Mouse (Mus musculus): ENCODE measurements around the gene Gm49369.
"Not testable (repeated sequence)": the region's sequence is repeated elsewhere in the genome, so short reads cannot be mapped to it uniquely, and the experiment has no call there.

The Gm49369 gene

DNA sequence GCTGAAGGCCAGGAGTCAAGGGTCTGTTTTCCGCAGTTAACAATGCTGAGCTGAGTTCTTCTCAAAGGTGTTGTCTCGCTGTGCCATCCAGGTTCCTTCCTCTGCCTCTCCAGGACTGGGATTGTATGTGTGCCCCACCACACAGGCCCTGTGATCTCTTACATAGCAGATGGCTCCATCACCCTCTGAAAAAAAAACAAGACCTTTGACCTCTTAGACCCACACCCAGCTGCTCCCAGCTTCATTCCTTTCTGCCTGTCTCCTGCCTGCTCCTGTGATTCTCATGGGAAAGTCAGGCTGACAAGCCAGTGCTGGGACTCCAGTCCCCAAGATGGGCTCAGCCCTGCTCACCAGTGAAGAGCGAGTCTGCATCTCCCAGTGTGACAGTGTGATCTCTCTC is 54.0 kb downstream of the Gm49369 start:
- DNase-seq (ENCODE audit: low spot score): no peak

DNA sequence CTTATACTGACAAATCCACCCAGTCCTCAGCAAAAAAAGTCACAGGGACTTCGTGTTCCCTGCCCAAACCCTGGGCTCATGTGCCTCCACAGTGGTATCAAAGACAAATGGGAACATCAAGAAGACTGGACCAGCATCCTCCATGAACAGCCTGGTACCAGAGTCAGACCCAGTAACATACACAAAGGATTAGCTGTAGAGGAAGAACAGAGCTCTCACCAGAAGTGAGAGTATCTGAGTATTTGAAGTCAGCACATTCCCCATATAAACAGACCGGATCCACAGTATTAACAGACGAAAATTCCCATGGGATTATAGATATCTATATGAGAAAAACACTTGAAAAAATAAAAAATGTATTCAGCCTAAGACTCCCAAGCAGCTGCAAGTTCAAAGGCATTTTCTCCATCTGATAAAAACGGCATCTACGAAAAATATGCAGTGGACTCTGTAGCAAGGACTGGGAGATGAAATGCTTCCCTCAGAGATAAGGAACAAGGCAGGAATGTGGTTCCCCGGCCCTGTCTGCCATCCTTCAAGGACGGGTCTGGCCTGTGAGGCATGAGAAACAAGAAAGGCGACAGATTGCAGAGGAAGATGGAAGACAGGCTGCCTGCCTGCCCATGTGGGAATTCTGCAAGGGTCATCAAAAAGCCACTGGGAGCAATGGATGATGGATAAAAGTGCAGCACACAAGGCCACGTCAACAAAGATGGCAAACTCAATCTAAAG is 55.6 kb downstream of the Gm49369 start:
- DNase-seq (ENCODE audit: low spot score): no peak

DNA sequence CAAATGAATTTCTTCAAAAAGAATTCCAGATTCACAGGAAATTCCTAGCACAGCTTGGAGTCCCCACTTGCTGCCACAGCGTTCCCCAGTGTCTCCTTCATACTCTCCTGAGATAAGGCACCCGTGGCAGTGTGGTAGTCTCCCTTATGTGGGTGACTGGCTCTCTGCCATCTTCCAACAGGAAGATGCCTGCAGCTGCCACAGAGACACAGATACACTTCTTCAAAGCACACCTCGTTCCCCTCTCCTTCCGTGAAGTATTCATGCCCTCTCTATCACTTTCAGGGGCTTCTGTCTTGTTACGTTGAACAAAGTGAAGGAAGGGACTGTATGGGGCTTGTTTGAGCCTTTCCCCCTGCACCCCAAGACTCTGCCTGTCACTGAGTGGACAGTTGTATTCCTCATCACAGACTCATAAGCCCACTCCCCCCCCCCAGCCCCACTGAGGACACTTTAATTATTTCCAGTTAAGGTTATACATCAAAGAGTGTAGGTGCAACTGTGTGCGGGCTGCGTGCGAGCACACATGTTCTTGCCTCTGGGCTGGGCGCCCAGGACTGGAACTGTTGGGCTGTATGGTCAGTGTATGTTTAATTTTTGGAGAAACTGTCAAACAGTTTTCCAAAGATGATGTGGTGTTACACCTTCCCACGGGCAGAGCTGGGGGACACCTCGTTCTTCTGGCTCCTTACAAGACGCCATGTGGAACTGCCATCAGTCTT is 58.9 kb downstream of the Gm49369 start:
- DNase-seq (ENCODE audit: low spot score): no peak

DNA sequence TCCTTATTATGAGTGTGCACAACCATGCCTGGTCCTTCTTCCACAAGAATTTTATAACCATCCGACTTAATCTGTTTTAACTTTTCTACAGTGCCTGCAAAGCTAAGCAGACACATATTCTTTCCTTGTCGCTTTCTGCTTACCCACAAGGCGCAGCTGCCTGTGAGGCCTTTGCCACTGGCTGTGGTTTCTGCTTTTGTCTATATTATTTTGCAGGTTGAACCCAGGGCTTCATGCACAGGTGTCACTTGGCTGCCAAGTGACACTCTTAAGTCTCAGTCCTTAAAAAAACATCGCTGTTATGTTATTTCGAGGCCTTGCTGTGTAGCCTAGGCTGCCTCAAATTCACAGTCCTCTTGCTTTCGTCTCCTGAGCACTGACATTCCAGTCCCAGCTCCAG is 59.8 kb downstream of the Gm49369 start:
- no peak for DNase-seq (ENCODE audit: low spot score)

DNA sequence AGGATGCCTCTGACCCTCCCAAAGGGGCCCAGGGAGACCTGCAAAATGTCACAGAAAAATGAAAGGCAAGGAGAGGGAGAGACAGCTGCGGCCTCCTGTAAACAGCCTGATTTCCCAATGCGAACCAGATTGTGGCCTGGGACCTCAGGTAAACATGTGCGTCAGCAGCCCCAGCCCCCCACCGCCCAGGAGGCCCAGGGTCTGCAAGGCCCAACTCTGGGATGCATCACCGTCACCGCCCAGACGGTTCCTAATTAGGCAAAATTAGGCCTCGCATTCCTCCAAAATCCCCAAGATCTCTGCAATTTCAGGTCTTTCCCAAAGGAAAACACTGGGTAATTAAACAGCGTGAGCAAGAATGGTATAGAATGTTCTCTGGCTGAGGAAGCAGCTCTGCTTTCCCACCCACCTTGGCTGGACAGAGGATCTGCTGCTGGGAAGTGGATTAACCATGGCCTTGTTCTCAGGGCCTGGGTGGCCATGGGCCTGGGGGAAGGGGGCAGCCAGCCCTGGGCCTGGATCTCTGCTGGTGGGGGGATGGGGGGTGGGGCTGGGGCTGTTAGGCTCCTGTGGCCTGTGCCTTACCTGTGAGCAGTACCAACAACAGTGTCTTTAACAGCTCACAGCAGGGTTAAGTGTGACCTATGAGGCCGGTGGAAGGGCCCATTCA is 60.7 kb downstream of the Gm49369 start:
- not testable (repeated sequence) for DNase-seq (ENCODE audit: low spot score)

Data from ovary, postnatal 14 days (tissue).